Mouse (Mus musculus) right cerebral cortex, postnatal 14 days (tissue): ENCODE measurements around the gene Cad.

ENCODE experiments used
- DNase-seq: peaks from one replicate; pipeline ENCODE4 v3.0.0; 2022

Gene Cad

GRCm38 (mm10) chr5:31071821-31072220 is 17.2 kb downstream of the Cad start:
- no peak for DNase-seq

DNA sequence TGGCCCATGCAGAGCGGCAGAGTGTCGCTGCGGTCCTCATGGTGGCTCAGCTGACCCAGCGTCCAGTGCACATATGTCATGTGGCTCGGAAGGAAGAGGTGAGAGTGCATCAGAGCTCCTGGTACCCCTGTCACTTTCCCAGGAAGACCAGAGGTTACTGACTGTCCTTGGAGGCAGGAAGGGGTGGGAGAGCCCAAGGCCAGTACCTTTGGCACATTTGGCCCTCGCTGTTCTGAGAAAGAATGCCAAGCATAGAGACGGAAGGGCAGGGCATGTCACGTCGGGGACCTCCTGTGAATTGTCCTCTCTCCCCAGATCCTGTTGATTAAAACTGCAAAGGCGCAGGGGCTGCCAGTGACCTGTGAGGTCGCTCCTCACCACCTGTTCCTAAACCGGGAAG is 18.6 kb downstream of the Cad start:
- DNase-seq = no peak

- no peak for DNase-seq
Observed at GRCm38 (mm10) chr5:31076346-31076745, 21.8 kb downstream of the Cad start.

GRCm38 (mm10) chr5:31080059-31080794 is 25.6 kb downstream of the Cad start:
- no peak for DNase-seq

DNA sequence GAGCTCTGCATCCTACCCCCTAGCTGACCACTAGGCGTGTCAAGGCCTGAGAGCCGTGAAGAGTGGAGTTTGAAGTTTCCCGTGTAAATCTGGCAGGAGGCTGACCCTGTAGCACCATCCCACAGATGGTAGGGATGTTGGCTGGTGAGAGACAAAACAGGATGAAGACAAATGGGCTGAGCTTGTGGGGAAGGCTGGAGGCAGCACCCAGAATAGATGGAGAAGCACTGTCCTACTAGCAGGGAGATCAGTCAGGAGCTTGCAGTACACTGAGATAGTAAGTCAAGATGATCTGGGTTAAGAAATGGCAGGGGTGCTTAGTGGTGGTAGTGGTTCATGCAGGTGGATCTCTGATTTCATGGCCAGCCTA is 26.2 kb downstream of the Cad start:
- no peak for DNase-seq

DNA sequence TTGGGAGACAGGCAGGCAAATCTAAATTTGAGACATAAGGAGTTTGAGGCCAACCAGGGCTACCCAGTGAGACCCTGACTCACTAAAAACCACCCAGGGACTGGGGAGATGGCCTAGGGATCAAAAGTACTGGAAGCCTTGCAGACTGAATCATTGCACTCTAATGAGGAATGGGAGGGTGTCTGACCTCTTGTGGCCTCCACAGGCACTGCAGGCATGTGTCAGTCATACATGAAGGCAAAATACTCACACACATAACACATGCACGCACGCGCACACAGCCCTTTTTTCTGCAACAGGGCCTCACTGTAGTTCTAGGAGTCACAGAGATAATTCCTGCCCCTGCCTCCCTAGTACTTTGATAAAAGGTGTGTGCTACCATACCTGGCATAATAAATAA is 26.8 kb downstream of the Cad start:
- peak; percentile 59 for DNase-seq

DNA sequence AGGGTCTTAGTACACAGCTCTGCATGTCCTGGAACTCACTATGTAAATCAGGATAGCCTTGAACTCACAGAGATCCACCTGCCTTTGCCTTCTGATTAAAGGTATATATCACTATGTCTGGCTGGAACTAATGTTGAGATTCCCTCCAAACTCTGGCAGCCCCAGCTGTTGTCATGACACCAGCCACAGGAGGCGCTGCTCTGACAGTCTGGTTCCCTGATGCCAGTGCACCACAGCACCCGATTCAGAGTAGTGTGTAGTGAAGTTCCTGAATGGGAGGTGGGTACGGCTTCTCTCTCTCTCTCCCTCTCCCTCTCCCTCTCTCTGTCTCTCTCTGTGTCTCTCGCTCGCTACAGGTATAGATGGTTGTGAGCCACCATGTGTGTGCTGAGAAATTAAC is 27.8 kb downstream of the Cad start:
- DNase-seq = peak; percentile 77

DNA sequence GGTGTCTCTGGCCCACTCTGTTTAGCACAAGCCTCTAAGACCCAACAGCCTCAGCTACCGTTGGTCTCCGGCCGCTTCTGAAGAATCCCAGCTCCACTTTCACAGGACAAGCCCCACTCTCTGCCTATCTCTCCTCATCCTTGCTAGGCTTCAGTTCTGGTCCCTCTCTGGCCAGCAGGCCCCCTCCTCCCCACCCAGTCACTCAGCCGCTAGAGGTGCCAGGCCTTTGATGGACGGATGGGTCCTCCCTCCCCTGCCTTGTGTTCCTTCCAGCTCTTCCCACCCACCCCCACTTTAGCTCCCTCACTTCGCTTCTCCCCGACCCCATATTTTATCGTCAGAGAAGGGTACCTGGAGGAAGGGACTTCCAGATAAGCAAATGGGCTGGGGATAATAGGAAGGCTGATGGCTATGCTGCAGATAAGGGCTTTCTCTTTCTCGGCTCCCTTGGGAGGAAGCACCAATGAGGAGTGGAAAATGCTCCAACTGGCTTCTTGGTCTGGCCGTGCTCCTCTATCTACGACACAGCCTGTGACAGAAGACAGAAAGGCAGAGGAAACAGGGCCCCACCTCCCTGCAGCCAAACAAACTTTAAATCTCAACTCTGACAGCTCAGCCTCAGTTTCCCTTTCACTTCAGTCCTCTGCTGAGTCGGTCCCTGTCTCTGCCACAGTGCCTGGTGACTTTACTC is 28.5 kb downstream of the Cad start:
- DNase-seq = no peak

DNA sequence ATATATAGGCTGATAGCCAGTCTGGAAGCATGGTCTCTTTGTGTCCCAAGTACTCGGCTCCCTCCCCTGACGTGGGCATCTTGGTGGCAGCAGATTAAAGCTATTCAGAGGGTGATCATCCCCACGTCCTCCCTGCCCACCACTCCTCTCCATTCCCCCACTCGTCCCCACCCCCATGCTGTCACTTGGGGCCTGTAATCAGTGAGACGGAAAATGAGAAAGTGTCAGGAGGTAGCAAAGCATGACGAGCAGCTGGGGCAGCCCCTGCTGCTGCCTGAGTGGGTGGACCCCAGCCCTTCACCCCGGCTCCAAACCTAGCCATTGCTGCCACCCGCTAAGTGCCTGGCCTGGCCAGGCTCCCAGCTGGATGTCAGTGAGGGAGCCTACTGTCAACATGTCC is 29.4 kb downstream of the Cad start:
- DNase-seq = no peak

DNA sequence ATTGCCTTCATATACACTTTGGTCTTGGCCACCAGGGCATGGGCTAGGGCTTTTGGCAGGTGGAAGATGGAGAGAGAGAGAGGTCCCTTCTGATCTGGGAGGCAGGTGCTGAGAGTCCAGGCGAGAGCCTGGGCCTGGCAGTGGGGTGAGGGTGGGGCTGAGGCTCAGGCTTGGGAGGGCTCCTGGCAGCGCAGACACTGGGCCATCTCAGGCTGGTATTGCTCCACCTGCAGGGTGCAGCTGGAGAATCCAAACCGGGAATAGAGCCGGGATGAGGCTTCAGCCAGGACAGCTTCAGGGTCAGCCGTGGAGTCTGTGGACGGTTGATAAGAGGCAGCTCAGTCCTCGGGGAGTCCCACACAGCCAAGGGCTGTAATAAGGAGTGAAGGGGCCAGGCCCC is 32.0 kb downstream of the Cad start:
- no peak for DNase-seq

GRCm38 (mm10) chr5:31087131-31087530 is 32.6 kb downstream of the Cad start:
- DNase-seq = no peak

GRCm38 (mm10) chr5:31092231-31092975 is 37.8 kb downstream of the Cad start:
- DNase-seq = peak; percentile 68

GRCm38 (mm10) chr5:31093151-31094041 is 38.8 kb downstream of the Cad start:
- DNase-seq = peak; percentile 55

DNA sequence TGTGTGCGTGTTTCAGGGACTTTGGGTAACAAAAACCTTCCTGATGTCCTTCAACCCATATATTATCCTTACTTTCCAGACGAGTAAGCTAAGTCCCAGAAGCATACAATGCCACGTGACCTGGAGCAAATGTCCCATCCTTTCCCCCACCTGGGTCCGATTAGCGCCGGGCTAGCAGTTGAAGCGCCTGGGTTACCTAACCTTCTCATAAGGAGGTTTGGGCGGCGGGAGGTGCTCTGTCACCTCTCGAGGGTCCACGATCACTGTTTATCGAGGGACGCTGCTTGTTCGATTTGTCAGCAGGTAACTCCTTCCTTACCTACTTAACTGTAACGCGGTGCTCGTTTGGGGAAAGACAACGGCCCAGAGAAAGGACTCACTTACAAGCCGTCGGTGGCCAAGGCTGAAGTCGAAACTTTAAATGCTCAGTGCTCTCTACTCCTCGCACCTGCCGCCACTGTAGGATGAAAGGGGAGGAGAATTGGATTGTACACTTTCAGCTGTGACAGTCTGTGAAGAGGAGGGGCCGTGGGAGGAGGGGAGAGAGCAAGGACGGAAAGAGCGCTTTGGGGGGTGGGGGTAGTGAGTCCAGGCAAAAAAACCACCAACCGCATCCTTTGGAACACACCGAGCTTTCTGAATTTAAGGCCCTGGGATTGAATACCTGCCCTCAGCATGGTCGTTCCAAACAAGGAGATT is 39.7 kb downstream of the Cad start:
- DNase-seq = no peak

- peak; percentile 59 for DNase-seq
Observed at GRCm38 (mm10) chr5:31094799-31095691, 40.5 kb downstream of the Cad start.

GRCm38 (mm10) chr5:31095711-31096480 is 41.3 kb downstream of the Cad start:
- no peak for DNase-seq

- DNase-seq = no peak
Observed at GRCm38 (mm10) chr5:31105814-31106335, 51.3 kb downstream of the Cad start, which contains the start of gene Dnajc5g. Gene Dnajc5g, plus strand, starts transcription at chr5:31106285.

DNA sequence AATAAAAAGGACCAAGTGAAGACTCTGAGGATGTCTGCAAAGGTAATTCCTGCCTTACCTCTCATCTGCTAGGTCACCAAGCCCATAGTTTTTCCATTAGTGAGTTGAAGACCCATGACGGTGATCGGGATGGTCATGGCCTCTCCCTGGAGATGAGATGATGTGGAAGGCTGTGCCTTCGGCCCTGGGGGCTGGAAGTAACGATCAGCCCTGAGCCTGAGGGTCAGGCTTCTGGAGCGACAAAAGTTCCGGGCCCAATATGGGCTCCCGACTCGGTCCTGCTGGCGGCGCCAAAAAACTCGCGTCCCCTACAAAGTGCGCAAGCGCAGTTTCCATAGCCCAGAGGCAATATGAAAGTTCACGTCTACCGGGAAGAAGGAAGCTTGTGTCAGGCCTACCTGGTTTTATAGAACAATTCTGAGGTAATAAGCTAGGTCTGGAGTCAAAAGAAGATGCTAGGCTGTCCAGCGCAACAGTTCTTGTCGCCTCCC is 53.5 kb downstream of the Cad start, which contains the start of gene Slc30a3:
Gene Slc30a3 (minus strand): TSS at position 238 of the 491 bp plus-strand sequence.
- DNase-seq = no peak

DNA sequence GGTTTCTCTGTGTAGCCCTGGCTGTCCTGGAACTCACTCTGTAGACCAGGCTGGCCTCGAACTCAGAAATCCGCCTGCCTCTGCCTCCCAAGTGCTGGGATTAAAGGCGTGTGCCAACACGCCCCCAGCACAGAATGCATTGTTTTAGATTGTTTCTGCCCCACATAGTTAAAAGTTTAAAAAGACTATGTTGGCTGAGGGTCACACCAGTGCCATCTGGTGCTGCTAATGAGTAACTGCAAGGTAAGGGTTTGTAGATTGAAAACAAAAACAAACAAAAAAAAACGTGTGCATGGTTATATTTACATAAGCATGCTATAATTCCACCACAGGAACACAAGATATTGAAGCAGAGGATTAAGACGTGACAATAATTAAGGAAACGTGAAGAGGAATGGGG is 56.2 kb downstream of the Cad start:
- no peak for DNase-seq

DNA sequence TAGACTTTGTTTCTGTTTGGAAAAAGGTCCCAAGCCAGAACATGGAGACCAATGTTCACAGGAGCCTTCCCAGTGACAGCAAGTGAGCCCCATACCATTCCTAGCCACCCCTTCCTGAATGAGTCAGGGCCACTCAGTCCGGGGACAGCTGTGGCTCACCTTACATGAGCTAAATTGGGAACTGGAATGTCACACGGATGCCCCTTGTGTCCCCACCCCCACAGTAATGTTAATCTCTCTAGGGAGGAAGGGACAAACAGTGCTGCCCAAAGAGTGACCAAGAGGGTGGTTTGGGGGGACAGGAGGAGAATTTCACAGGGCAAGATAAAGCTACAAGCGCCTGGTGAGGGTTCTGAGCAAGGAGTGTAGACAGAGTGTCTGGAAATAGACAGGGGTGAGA is 61.8 kb downstream of the Cad start, which contains the start of gene Trim54:
Gene Trim54 (plus strand): TSS at position 359 of the 400 bp plus-strand sequence.
- no peak for DNase-seq
